Comparison of ENCODE assay signal across 8 mouse cellular contexts in the genomic region with DNA sequence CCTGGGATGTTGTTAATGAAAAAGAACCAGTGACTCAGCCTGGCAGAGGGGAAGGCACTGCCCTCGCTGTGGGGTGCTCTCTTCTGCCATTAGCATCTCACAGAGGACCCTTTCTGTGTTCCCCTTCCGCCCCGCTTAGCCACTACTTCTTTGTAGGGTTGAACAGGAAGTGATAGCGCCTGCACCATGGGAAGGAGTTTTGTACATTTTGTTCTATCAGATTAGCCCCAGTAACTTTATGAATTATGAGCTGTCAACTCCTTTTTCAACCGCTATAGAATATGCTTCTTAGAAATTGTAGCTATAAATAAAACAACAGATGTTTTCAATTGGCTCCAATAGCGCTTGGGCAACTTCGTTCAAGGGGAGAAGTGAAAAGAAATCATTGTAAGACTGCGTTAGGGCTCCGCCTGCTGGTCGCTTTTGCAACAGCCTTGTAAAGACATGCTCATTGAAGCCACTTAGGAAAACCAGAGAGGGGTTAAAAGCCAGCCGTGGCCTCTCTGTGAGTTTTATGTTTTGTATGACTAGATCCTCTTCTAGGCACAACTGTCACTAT. TPM values are rescaled to one million over a fixed set of nuclear protein-coding genes. Genes with fewer than 3 reads are reported as not detected.
DNase-seq lines count a peak whose midpoint lies in the region; ATAC-seq and TF ChIP-seq lines count a peak whose summit lies in the region.

No protein-coding gene starts in this region.

- no peak overlapping the region for H3K9ac ChIP-seq in hindbrain, embryonic 15.5 days

- H3K4me2 ChIP-seq in hindbrain, embryonic 15.5 days, result peak overlapping the region; percentile 38

- no peaks in the 10 kb centered on the region for H3K9me3 ChIP-seq in hindbrain, embryonic 15.5 days

- no peaks in the 10 kb centered on the region for H3K27me3 ChIP-seq in hindbrain, embryonic 15.5 days

- peak; percentile 85 for ATAC-seq in activated CD4-positive, CD25-positive, alpha-beta regulatory T cell, adult 4 months
- peak; percentile 65 for ATAC-seq in hindbrain, embryonic 15.5 days (ENCODE audit: low FRiP score, low read depth)
- peak; percentile 91 for ATAC-seq in megakaryocyte, adult 5-6 weeks (ENCODE audit: poor library complexity, severe bottlenecking)

- peak; percentile 85 for TF ChIP-seq CTCF in left cerebral cortex, adult 2 months (IDR thresholded peaks at IDR 0.05)

- no peak overlapping the region for H3K4me3 ChIP-seq in hindbrain, embryonic 15.5 days
- H3K4me3 ChIP-seq in left cerebral cortex, adult 2 months, result peak overlapping the region; percentile 17; the same call in 1 of the 2 replicates

- peak; percentile 79 to 85 for DNase-seq in cerebellum, postnatal 36 days
- DNase-seq in frontal cortex, postnatal 36 days (ENCODE audit: low spot score in 2 of 2), result peak; percentile 85 to 89
- DNase-seq in left cerebral cortex, adult 2 months (ENCODE audit: extremely low spot score in 1 of 2, low spot score in 2 of 2), result peak; percentile 73 to 85
- DNase-seq in right cerebral cortex, postnatal 14 days, result peak; percentile 86
- peak; percentile 67 for DNase-seq in yolk sac, embryonic 10.5 days (ENCODE audit: low spot score)

- intact Hi-C loops in left cerebral cortex, adult 2 months (cut with DNase I), result loop anchor here (5.0 to 10.0 kb wide), 2 partner anchors 872 to 975 kb away; a partner anchor contains a TSS

- peaks cover 16% of the 10 kb centered on the region for H3K4me1 ChIP-seq in hindbrain, embryonic 15.5 days (replicated peaks)

- H3K36me3 ChIP-seq in hindbrain, embryonic 15.5 days, result no peaks in the 10 kb centered on the region

- 7% methylated on average over 11 of the region's 11 CpGs for WGBS in hindbrain, embryonic 15.5 days

- H3K27ac ChIP-seq in hindbrain, embryonic 15.5 days (replicated peaks), result no peak overlapping the region
- H3K27ac ChIP-seq in left cerebral cortex, adult 2 months, result peak overlapping the region; percentile 63

RNA-seq across cellular contexts. Expression of a gene that starts 48.6 kb away (rescaled TPM):
- polyA plus RNA-seq in activated CD4-positive, CD25-positive, alpha-beta regulatory T cell, adult 4 months (2017; shearing (Covaris generic)), result 10 to 100 TPM; 62.7 to 97.2 TPM
- 47.5 and 50.7 TPM in 2 replicates for polyA plus RNA-seq in hindbrain, embryonic 15.5 days (2015; fragmentation: Nextera tagmentation; extraction: Ambion mirVana)
- 100 to 1,000 TPM; 136 to 159 TPM for total RNA-seq in left cerebral cortex, adult 2 months (2021)
- total RNA-seq in megakaryocyte, adult 5-6 weeks (2015), result 67.7 and 93.8 TPM in 2 replicates
- 56.5 and 69.6 TPM in 2 replicates for total RNA-seq in megakaryocyte, adult 5-6 weeks (2017)
